Mouse (Mus musculus) olfactory bulb, adult 2 months (tissue): ENCODE results near the gene Crym.

Experiments
- CTCF ChIP-seq: fragments of 200-500 bp; IDR thresholded peaks from 2 replicates; pipeline ENCODE4 v1.5.1; 2012; ENCODE audit warnings: low read depth, mild to moderate bottlenecking, low read length, moderate library complexity; ENCODE audit not compliant: insufficient read depth
- POLR2A ChIP-seq: fragments of 200-500 bp; IDR thresholded peaks from 2 replicates; pipeline ENCODE4 v1.6.1; 2012; ENCODE audit warnings: mild to moderate bottlenecking, low read depth, low read length, moderate library complexity; ENCODE audit not compliant: insufficient read depth

- TF ChIP-seq POLR2A (no peak), CTCF (no peak)
These were observed 28.2 kb downstream of the Crym start, which contains the start of gene Anks4b for GRCm38 (mm10) chr7:120173603-120174244.
